Mouse (Mus musculus) neural tube, embryonic 13.5 days (tissue): ENCODE measurements around the gene Rab5if. TPM values are rescaled to one million over a fixed set of nuclear protein-coding genes. Genes with fewer than 3 reads are reported as not detected.
A peak's percentile ranks its signal among the peaks of the same experiment; 100 is the strongest.
"Not testable (repeated sequence)": the region's sequence is repeated elsewhere in the genome, so short reads cannot be mapped to it uniquely, and the experiment has no call there.

Experiments
- ATAC-seq: fragments of 200-750 bp; cut with Nextera tagmentation; 2 replicates; pipeline ENCODE4 v1.8.0; 2017; ENCODE audit warnings: low read depth, mild to moderate bottlenecking, moderate TSS enrichment, moderate library complexity
- H3K27ac ChIP-seq: fragments of 300-500 bp; sonication (generic); replicated peaks from 2 replicates; pipeline ENCODE4 v1.5.1; 2015; ENCODE audit warnings: moderate library complexity, mild to moderate bottlenecking, inconsistent platforms
- H3K27me3 ChIP-seq: fragments of 300-500 bp; sonication (generic); 2 replicates; pipeline ENCODE4 v1.6.1; 2015; ENCODE audit warnings: mild to moderate bottlenecking, inconsistent platforms
- H3K36me3 ChIP-seq: fragments of 300-500 bp; sonication (generic); 2 replicates; pipeline ENCODE4 v1.6.1; 2015; ENCODE audit warnings: mild to moderate bottlenecking, inconsistent platforms
- H3K4me1 ChIP-seq: fragments of 300-500 bp; sonication (generic); replicated peaks from 2 replicates; pipeline ENCODE4 v1.6.1; 2015; ENCODE audit warnings: inconsistent platforms
- H3K4me2 ChIP-seq: fragments of 300-500 bp; sonication (generic); 2 replicates; pipeline ENCODE4 v1.6.1; 2015; ENCODE audit warnings: inconsistent platforms, mild to moderate bottlenecking, moderate library complexity
- H3K4me3 ChIP-seq: fragments of 300-500 bp; sonication (generic); 2 replicates; pipeline ENCODE4 v1.5.1; 2015; ENCODE audit warnings: mild to moderate bottlenecking, inconsistent platforms
- H3K9ac ChIP-seq: fragments of 300-500 bp; sonication (generic); 2 replicates; pipeline ENCODE4 v1.6.1; 2015; ENCODE audit warnings: moderate library complexity, mild to moderate bottlenecking, inconsistent platforms
- H3K9me3 ChIP-seq: fragments of 300-500 bp; sonication (generic); 2 replicates; pipeline ENCODE4 v1.6.1; 2016; ENCODE audit warnings: inconsistent platforms
- WGBS: fragments of 180-500 bp; shearing (Covaris S2); methylation state at CpG from one replicate; pipeline ENCODE4 v1.1.7; 2015; 5-methylcytosine and 5-hydroxymethylcytosine counted together
- polyA plus RNA-seq: library from polyadenylated mRNA; unstranded; fragments of >200 nt; fragmentation: Nextera tagmentation; extraction: Ambion mirVana; gene quantifications from 2 replicates; pipeline ENCODE4 v1.2.1, GENCODE M21; 2015

Gene Rab5if
- polyA plus RNA-seq, result 161 and 167 TPM in 2 replicates

GRCm38 (mm10) chr2:156862772-156863486 lies at the start of gene Rab5if:
Rab5if (plus strand) TSS chr2:156863128.
- Histone ChIP-seq H3K4me3 (peak within 1 kb of the TSS; percentile 99), H3K4me2 (peak within 1 kb of the TSS; percentile 97), H3K36me3 (peaks cover 33% of the 10 kb centered on the region), H3K27ac (peak within 1 kb of the TSS; percentile 96), H3K27me3 (no peaks in the 10 kb centered on the region), H3K9me3 (no peaks in the 10 kb centered on the region), H3K4me1 (peaks cover 48% of the 10 kb centered on the region), H3K9ac (peak within 1 kb of the TSS; percentile 98)
- under 1% methylated on average over 97 of the region's 98 CpGs for WGBS
- ATAC-seq, result peak; percentile 95

GRCm38 (mm10) chr2:156814344-156814801 lies 48.6 kb upstream of the Rab5if start:
- Histone ChIP-seq H3K4me2 (0 out of 2 replicates have a peak overlapping the region, but pooled peaks have one; percentile 19), H3K9me3 (no peaks in the 10 kb centered on the region), H3K4me1 (peaks cover 25% of the 10 kb centered on the region), H3K36me3 (no peaks in the 10 kb centered on the region), H3K27ac (peak overlapping the region; percentile 59), H3K4me3 (no peak overlapping the region), H3K27me3 (peaks cover 20% of the 10 kb centered on the region; the same call in 1 of the 2 replicates), H3K9ac (no peak overlapping the region)
- 1% methylated on average over 8 of the region's 8 CpGs for WGBS
- ATAC-seq, result peak; percentile 71

GRCm38 (mm10) chr2:156814893-156815292 lies 48.0 kb upstream of the Rab5if start:
- 20% methylated on average over 5 of the region's 5 CpGs for WGBS
- Histone ChIP-seq H3K9ac (no peak overlapping the region), H3K36me3 (no peaks in the 10 kb centered on the region), H3K4me3 (no peak overlapping the region), H3K9me3 (no peaks in the 10 kb centered on the region), H3K27me3 (peaks cover 20% of the 10 kb centered on the region; the same call in 1 of the 2 replicates), H3K4me1 (peaks cover 25% of the 10 kb centered on the region), H3K27ac (peak overlapping the region; percentile 59), H3K4me2 (no peak overlapping the region)
- 0 out of 2 replicates have a peak, but pooled peaks have one; percentile 23 for ATAC-seq

- Histone ChIP-seq H3K27ac (no peak overlapping the region), H3K4me3 (no peak overlapping the region), H3K9me3 (no peaks in the 10 kb centered on the region), H3K4me2 (no peak overlapping the region), H3K4me1 (peaks cover 25% of the 10 kb centered on the region), H3K9ac (no peak overlapping the region), H3K27me3 (peaks cover 20% of the 10 kb centered on the region; the same call in 1 of the 2 replicates), H3K36me3 (no peaks in the 10 kb centered on the region)
- WGBS, result 66% methylated on average over 3 of the region's 3 CpGs
- no peak for ATAC-seq
Observed at GRCm38 (mm10) chr2:156815412-156815811, 47.5 kb upstream of the Rab5if start.

- Histone ChIP-seq H3K36me3 (no peaks in the 10 kb centered on the region), H3K9ac (no peak overlapping the region), H3K4me1 (peaks cover 25% of the 10 kb centered on the region), H3K4me2 (no peak overlapping the region), H3K27ac (no peak overlapping the region), H3K27me3 (peaks cover 20% of the 10 kb centered on the region; the same call in 1 of the 2 replicates), H3K9me3 (no peaks in the 10 kb centered on the region), H3K4me3 (no peak overlapping the region)
- WGBS, result 62% methylated on average over 1 of the region's 1 CpGs
- ATAC-seq, result no peak
Observed at GRCm38 (mm10) chr2:156816116-156816515, 46.8 kb upstream of the Rab5if start.

- not testable (repeated sequence) for H3K27me3 ChIP-seq, H3K36me3 ChIP-seq, H3K27ac ChIP-seq, H3K9me3 ChIP-seq, ATAC-seq, H3K4me3 ChIP-seq, H3K4me2 ChIP-seq, H3K9ac ChIP-seq, H3K4me1 ChIP-seq
- 83% methylated on average over 6 of the region's 6 CpGs for WGBS
Observed at GRCm38 (mm10) chr2:156825128-156825527, 37.8 kb upstream of the Rab5if start.

- Histone ChIP-seq H3K4me2 (no peak overlapping the region), H3K9ac (no peak overlapping the region), H3K27ac (no peak overlapping the region), H3K9me3 (peaks cover 7% of the 10 kb centered on the region; the same call in 1 of the 2 replicates), H3K4me1 (peaks cover 3% of the 10 kb centered on the region), H3K36me3 (peaks cover 46% of the 10 kb centered on the region), H3K4me3 (no peak overlapping the region), H3K27me3 (0 out of 2 replicates have a peak, but pooled peaks cover 2% of the 10 kb centered on the region)
- ATAC-seq, result no peak
- 96% methylated on average over 11 of the region's 11 CpGs for WGBS
Observed at GRCm38 (mm10) chr2:156834336-156834735, 28.6 kb upstream of the Rab5if start.

GRCm38 (mm10) chr2:156838839-156839238 lies 24.1 kb upstream of the Rab5if start:
- no peaks in the 10 kb centered on the region for H3K9me3 ChIP-seq
- peaks cover 47% of the 10 kb centered on the region for H3K4me1 ChIP-seq
- no peak overlapping the region for H3K27ac ChIP-seq
- H3K27me3 ChIP-seq, result peaks cover 21% of the 10 kb centered on the region; the same call in 1 of the 2 replicates
- no peak for ATAC-seq
- 64% methylated on average over 6 of the region's 6 CpGs for whole genome bisulfite sequencing
- H3K36me3 ChIP-seq, result peaks cover 9% of the 10 kb centered on the region
- peak overlapping the region; percentile 61 for H3K4me3 ChIP-seq
- H3K4me2 ChIP-seq, result peak overlapping the region; percentile 87
- H3K9ac ChIP-seq, result no peak overlapping the region; the same call in 1 of the 2 replicates

- 2% methylated on average over 56 of the region's 61 CpGs for WGBS
- peaks cover 55% of the 10 kb centered on the region for H3K4me1 ChIP-seq
Observed at GRCm38 (mm10) chr2:156839319-156840191, 23.4 kb upstream of the Rab5if start, which contains the start of gene Tgif2. Tgif2 (plus strand) TSS chr2:156840007.

GRCm38 (mm10) chr2:156840301-156841027 lies 22.5 kb upstream of the Rab5if start:
- peak overlapping the region; percentile 61 for H3K4me3 ChIP-seq
- peak overlapping the region; percentile 76 for H3K27ac ChIP-seq
- under 1% methylated on average over 64 of the region's 79 CpGs for WGBS
- no peaks in the 10 kb centered on the region for H3K36me3 ChIP-seq
- no peaks in the 10 kb centered on the region for H3K9me3 ChIP-seq
- H3K9ac ChIP-seq, result peak overlapping the region; percentile 72
- H3K4me2 ChIP-seq, result peak overlapping the region; percentile 87
- peaks cover 64% of the 10 kb centered on the region for H3K4me1 ChIP-seq
- peak; percentile 52 for ATAC-seq
- peaks cover 21% of the 10 kb centered on the region; the same call in 1 of the 2 replicates for H3K27me3 ChIP-seq

More at GRCm38 (mm10) chr2:156839319-156840191, 23.4 kb upstream of the Rab5if start, which contains the start of gene Tgif2:
- Histone ChIP-seq H3K27ac (peak within 1 kb of the TSS; percentile 76), H3K4me2 (peak within 1 kb of the TSS; percentile 87), H3K9me3 (no peaks in the 10 kb centered on the region), H3K9ac (peak within 1 kb of the TSS; percentile 72), H3K36me3 (peaks cover 2% of the 10 kb centered on the region; the same call in 1 of the 2 replicates), H3K27me3 (peaks cover 21% of the 10 kb centered on the region; the same call in 1 of the 2 replicates), H3K4me3 (peak within 1 kb of the TSS; percentile 61)
- ATAC-seq, result peak; percentile 78
